Mouse (Mus musculus): ENCODE results near the gene Pdzd8. TPM values are rescaled to one million over a fixed set of nuclear protein-coding genes. Genes with fewer than 3 reads are reported as not detected.

The Pdzd8 gene
- polyA plus RNA-seq, 1 experiment from 2014 or later: 8.6 TPM

GRCm38 (mm10) chr19:59289811-59290210 lies 55.8 kb downstream of the Pdzd8 start:
- Histone ChIP-seq H3K9ac (replicated peaks; ENCODE audit: low read length) (no peak overlapping the region), H3K27ac (ENCODE audit: low read length) (no peak overlapping the region), H3K4me2 (replicated peaks; ENCODE audit: low read depth, low read length) (no peak overlapping the region), H3K27me3 (ENCODE audit: insufficient read depth, low read length) (no peaks in the 10 kb centered on the region), H3K36me3 (ENCODE audit: insufficient read depth, low read length) (peaks cover 4% of the 10 kb centered on the region; the same call in 1 of the 2 replicates), H3K4me1 (ENCODE audit: insufficient read depth, low read length) (no peaks in the 10 kb centered on the region), H3K9me3 (ENCODE audit: low read length) (no peaks in the 10 kb centered on the region), H3K4me3 (ENCODE audit: low read length) (no peak overlapping the region)
- WGBS: 73% methylated on average over 6 of the region's 6 CpGs
- ATAC-seq (ENCODE audit: low FRiP score, low TSS enrichment): no peak

GRCm38 (mm10) chr19:59289042-59289441 lies 56.5 kb downstream of the Pdzd8 start:
- Histone ChIP-seq H3K36me3 (ENCODE audit: insufficient read depth, low read length) (peaks cover 4% of the 10 kb centered on the region; the same call in 1 of the 2 replicates), H3K9ac (replicated peaks; ENCODE audit: low read length) (no peak overlapping the region), H3K27me3 (ENCODE audit: insufficient read depth, low read length) (no peaks in the 10 kb centered on the region), H3K27ac (ENCODE audit: low read length) (no peak overlapping the region), H3K4me1 (ENCODE audit: insufficient read depth, low read length) (no peaks in the 10 kb centered on the region), H3K4me3 (ENCODE audit: low read length) (no peak overlapping the region), H3K4me2 (replicated peaks; ENCODE audit: low read depth, low read length) (no peak overlapping the region), H3K9me3 (ENCODE audit: low read length) (no peaks in the 10 kb centered on the region)
- ATAC-seq (ENCODE audit: low FRiP score, low TSS enrichment): no peak

GRCm38 (mm10) chr19:59282001-59282400 lies 63.6 kb downstream of the Pdzd8 start:
- Histone ChIP-seq H3K27ac (ENCODE audit: low read length) (no peak overlapping the region), H3K9ac (replicated peaks; ENCODE audit: low read length) (no peak overlapping the region), H3K4me2 (replicated peaks; ENCODE audit: low read depth, low read length) (no peak overlapping the region), H3K4me3 (ENCODE audit: low read length) (no peak overlapping the region), H3K27me3 (ENCODE audit: insufficient read depth, low read length) (no peaks in the 10 kb centered on the region), H3K9me3 (ENCODE audit: low read length) (no peaks in the 10 kb centered on the region), H3K4me1 (ENCODE audit: insufficient read depth, low read length) (no peaks in the 10 kb centered on the region), H3K36me3 (ENCODE audit: insufficient read depth, low read length) (peaks cover 4% of the 10 kb centered on the region; the same call in 1 of the 2 replicates)
- WGBS: 65% methylated on average over 3 of the region's 3 CpGs
- ATAC-seq (ENCODE audit: low FRiP score, low TSS enrichment): no peak

- no peaks in the 10 kb centered on the region for H3K27me3 ChIP-seq (ENCODE audit: insufficient read depth, low read length)
- no peak overlapping the region for H3K27ac ChIP-seq (ENCODE audit: low read length)
- no peak for ATAC-seq (ENCODE audit: low FRiP score, low TSS enrichment)
- no peak overlapping the region for H3K4me3 ChIP-seq (ENCODE audit: low read length)
- no peak overlapping the region for H3K9ac ChIP-seq (replicated peaks; ENCODE audit: low read length)
- H3K36me3 ChIP-seq (ENCODE audit: insufficient read depth, low read length): no peaks in the 10 kb centered on the region
- no peak overlapping the region for H3K4me2 ChIP-seq (replicated peaks; ENCODE audit: low read depth, low read length)
- no peaks in the 10 kb centered on the region for H3K4me1 ChIP-seq (ENCODE audit: insufficient read depth, low read length)
- H3K9me3 ChIP-seq (ENCODE audit: low read length): no peaks in the 10 kb centered on the region
These were observed 64.7 kb downstream of the Pdzd8 start for GRCm38 (mm10) chr19:59280841-59281240.

GRCm38 (mm10) chr19:59276354-59276753 lies 69.2 kb downstream of the Pdzd8 start:
- H3K9me3 ChIP-seq (ENCODE audit: low read length): no peaks in the 10 kb centered on the region
- WGBS: 91% methylated on average over 7 of the region's 7 CpGs
- no peaks in the 10 kb centered on the region for H3K36me3 ChIP-seq (ENCODE audit: insufficient read depth, low read length)

GRCm38 (mm10) chr19:59273190-59273589 lies 72.4 kb downstream of the Pdzd8 start:
- WGBS: 88% methylated on average over 7 of the region's 7 CpGs
- H3K9me3 ChIP-seq (ENCODE audit: low read length): no peaks in the 10 kb centered on the region

More at GRCm38 (mm10) chr19:59276354-59276753, 69.2 kb downstream of the Pdzd8 start:
- Histone ChIP-seq H3K27ac (ENCODE audit: low read length) (no peak overlapping the region), H3K9ac (replicated peaks; ENCODE audit: low read length) (no peak overlapping the region), H3K4me3 (ENCODE audit: low read length) (no peak overlapping the region), H3K27me3 (ENCODE audit: insufficient read depth, low read length) (no peaks in the 10 kb centered on the region), H3K4me1 (ENCODE audit: insufficient read depth, low read length) (no peaks in the 10 kb centered on the region), H3K4me2 (replicated peaks; ENCODE audit: low read depth, low read length) (no peak overlapping the region)
- ATAC-seq (ENCODE audit: low FRiP score, low TSS enrichment): no peak

GRCm38 (mm10) chr19:59267417-59267963 lies 78.1 kb downstream of the Pdzd8 start:
- Histone ChIP-seq H3K9me3 (ENCODE audit: low read length) (no peaks in the 10 kb centered on the region), H3K27me3 (ENCODE audit: insufficient read depth, low read length) (peaks cover 6% of the 10 kb centered on the region; the same call in 1 of the 2 replicates), H3K4me2 (replicated peaks; ENCODE audit: low read depth, low read length) (no peak overlapping the region), H3K4me1 (ENCODE audit: insufficient read depth, low read length) (peaks cover 8% of the 10 kb centered on the region; the same call in 1 of the 2 replicates), H3K36me3 (ENCODE audit: insufficient read depth, low read length) (no peaks in the 10 kb centered on the region), H3K4me3 (ENCODE audit: low read length) (no peak overlapping the region), H3K9ac (replicated peaks; ENCODE audit: low read length) (no peak overlapping the region), H3K27ac (ENCODE audit: low read length) (peak overlapping the region; percentile 59)
- 0 out of 2 replicates have a peak, but pooled peaks have one; percentile 9 for ATAC-seq (ENCODE audit: low FRiP score, low TSS enrichment)
- 7% methylated on average over 5 of the region's 5 CpGs for WGBS

More at GRCm38 (mm10) chr19:59273190-59273589, 72.4 kb downstream of the Pdzd8 start:
- no peak for ATAC-seq (ENCODE audit: low FRiP score, low TSS enrichment)
- Histone ChIP-seq H3K27ac (ENCODE audit: low read length) (no peak overlapping the region), H3K9ac (replicated peaks; ENCODE audit: low read length) (no peak overlapping the region), H3K4me2 (replicated peaks; ENCODE audit: low read depth, low read length) (no peak overlapping the region), H3K36me3 (ENCODE audit: insufficient read depth, low read length) (no peaks in the 10 kb centered on the region), H3K4me1 (ENCODE audit: insufficient read depth, low read length) (no peaks in the 10 kb centered on the region; the same call in 1 of the 2 replicates), H3K27me3 (ENCODE audit: insufficient read depth, low read length) (no peaks in the 10 kb centered on the region), H3K4me3 (ENCODE audit: low read length) (no peak overlapping the region)

- H3K4me1 ChIP-seq (ENCODE audit: insufficient read depth, low read length): peaks cover 14% of the 10 kb centered on the region
- H3K4me2 ChIP-seq (replicated peaks; ENCODE audit: low read depth, low read length): no peak overlapping the region
- H3K27me3 ChIP-seq (ENCODE audit: insufficient read depth, low read length): peaks cover 12% of the 10 kb centered on the region
- WGBS: 80% methylated on average over 6 of the region's 6 CpGs
- no peaks in the 10 kb centered on the region for H3K36me3 ChIP-seq (ENCODE audit: insufficient read depth, low read length)
- no peak overlapping the region for H3K27ac ChIP-seq (ENCODE audit: low read length)
- H3K9me3 ChIP-seq (ENCODE audit: low read length): no peaks in the 10 kb centered on the region
- no peak overlapping the region for H3K9ac ChIP-seq (replicated peaks; ENCODE audit: low read length)
- H3K4me3 ChIP-seq (ENCODE audit: low read length): no peak overlapping the region
- ATAC-seq (ENCODE audit: low FRiP score, low TSS enrichment): no peak
These were observed 79.7 kb downstream of the Pdzd8 start for GRCm38 (mm10) chr19:59265907-59266306.

GRCm38 (mm10) chr19:59264838-59265532 lies 80.6 kb downstream of the Pdzd8 start:
- no peak for ATAC-seq (ENCODE audit: low FRiP score, low TSS enrichment)
- Histone ChIP-seq H3K4me2 (replicated peaks; ENCODE audit: low read depth, low read length) (no peak overlapping the region), H3K27ac (ENCODE audit: low read length) (no peak overlapping the region), H3K9me3 (ENCODE audit: low read length) (no peaks in the 10 kb centered on the region), H3K9ac (replicated peaks; ENCODE audit: low read length) (no peak overlapping the region), H3K4me3 (ENCODE audit: low read length) (no peak overlapping the region), H3K36me3 (ENCODE audit: insufficient read depth, low read length) (no peaks in the 10 kb centered on the region), H3K27me3 (ENCODE audit: insufficient read depth, low read length) (peaks cover 18% of the 10 kb centered on the region), H3K4me1 (ENCODE audit: insufficient read depth, low read length) (peaks cover 21% of the 10 kb centered on the region)
- WGBS: 84% methylated on average over 9 of the region's 9 CpGs

GRCm38 (mm10) chr19:59263171-59263570 lies 82.4 kb downstream of the Pdzd8 start:
- Histone ChIP-seq H3K4me2 (replicated peaks; ENCODE audit: low read depth, low read length) (no peak overlapping the region), H3K27ac (ENCODE audit: low read length) (no peak overlapping the region), H3K27me3 (ENCODE audit: insufficient read depth, low read length) (peaks cover 18% of the 10 kb centered on the region), H3K9ac (replicated peaks; ENCODE audit: low read length) (no peak overlapping the region), H3K36me3 (ENCODE audit: insufficient read depth, low read length) (no peaks in the 10 kb centered on the region), H3K4me3 (ENCODE audit: low read length) (no peak overlapping the region), H3K4me1 (ENCODE audit: insufficient read depth, low read length) (peaks cover 21% of the 10 kb centered on the region), H3K9me3 (ENCODE audit: low read length) (no peaks in the 10 kb centered on the region)
- WGBS: 86% methylated on average over 9 of the region's 9 CpGs
- no peak for ATAC-seq (ENCODE audit: low FRiP score, low TSS enrichment)

Data from kidney, embryonic 16.5 days (tissue).